Mouse (Mus musculus) bone marrow, adult 2 months (tissue): Measurements from ENCODE around the gene BC048679. TPM values are rescaled to one million over a fixed set of nuclear protein-coding genes. Genes with fewer than 3 reads are reported as not detected.
"Not testable (repeated sequence)": the region's sequence is repeated elsewhere in the genome, so short reads cannot be mapped to it uniquely, and the experiment has no call there.

ENCODE experiments used
- H3K27ac ChIP-seq: fragments of 200-500 bp; 2 replicates; pipeline ENCODE4 v1.5.1; 2012; ENCODE audit warnings: low read depth, mild to moderate bottlenecking, control low read depth, inconsistent platforms, low read length; ENCODE audit not compliant: control insufficient read depth, poor library complexity, insufficient read depth
- H3K4me1 ChIP-seq: fragments of 200-500 bp; 2 replicates; pipeline ENCODE4 v1.6.1; 2011; ENCODE audit warnings: low read length; ENCODE audit not compliant: control insufficient read depth, insufficient read depth
- H3K4me3 ChIP-seq: fragments of 200-500 bp; replicated peaks from 2 replicates; pipeline ENCODE3; 2011; ENCODE audit warnings: mild to moderate bottlenecking, low read depth, low read length, control low read depth; ENCODE audit not compliant: control insufficient read depth
- CTCF ChIP-seq: fragments of 200-500 bp; IDR thresholded peaks from 2 replicates; pipeline ENCODE4 v1.5.1; 2011; ENCODE audit warnings: low read length, control low read depth; ENCODE audit not compliant: control insufficient read depth, insufficient read depth
- POLR2A ChIP-seq: fragments of 200-500 bp; IDR thresholded peaks from 2 replicates; pipeline ENCODE4 v1.6.1; 2011; ENCODE audit warnings: low read depth, mild to moderate bottlenecking, control low read depth, low read length, borderline replicate concordance; ENCODE audit not compliant: control insufficient read depth
- WGBS: fragments of 180-500 bp; shearing (Covaris S2); methylation state at CpG from one replicate; pipeline ENCODE4 v1.1.7; 2018; 5-methylcytosine and 5-hydroxymethylcytosine counted together
- polyA plus RNA-seq: library from polyadenylated mRNA; stranded (reverse); fragments of >200 nt; gene quantifications from 2 replicates; pipeline ENCODE4 v1.2.4, GENCODE M21; 2011; ENCODE audit warnings: low replicate concordance; ENCODE audit not compliant: missing spikeins, insufficient read depth, insufficient read length

BC048679 gene
- polyA plus RNA-seq, 1 experiment, result not detected

GRCm38 (mm10) chr7:81492628-81493027 is 5.5 kb downstream of the BC048679 start:
- 54% methylated on average over 9 of the region's 9 CpGs for WGBS
- H3K4me3 ChIP-seq, result no peak overlapping the region
- TF ChIP-seq POLR2A (no peak), CTCF (no peak)
- H3K4me1 ChIP-seq, result no peaks in the 10 kb centered on the region
- no peak overlapping the region for H3K27ac ChIP-seq

GRCm38 (mm10) chr7:81489649-81490048 is 8.4 kb downstream of the BC048679 start:
- H3K27ac ChIP-seq, result no peak overlapping the region; the same call in 1 of the 2 replicates
- no peak for TF ChIP-seq POLR2A
- no peak for TF ChIP-seq CTCF
- H3K4me3 ChIP-seq, result no peak overlapping the region
- H3K4me1 ChIP-seq, result no peaks in the 10 kb centered on the region
- WGBS, result 18% methylated on average over 9 of the region's 9 CpGs

- WGBS, result 10% methylated on average over 8 of the region's 8 CpGs
- H3K4me1 ChIP-seq, result no peaks in the 10 kb centered on the region
- H3K4me3 ChIP-seq, result no peak overlapping the region
- H3K27ac ChIP-seq, result no peak overlapping the region
- no peak for TF ChIP-seq POLR2A
- TF ChIP-seq CTCF, result no peak
Observed at GRCm38 (mm10) chr7:81480800-81481199, 17.3 kb downstream of the BC048679 start.

- WGBS, result 56% methylated on average over 3 of the region's 3 CpGs
- TF ChIP-seq CTCF (no peak), POLR2A (no peak)
- no peaks in the 10 kb centered on the region for H3K4me1 ChIP-seq
- no peak overlapping the region for H3K4me3 ChIP-seq
- H3K27ac ChIP-seq, result no peak overlapping the region
Observed at GRCm38 (mm10) chr7:81479531-81480090, 18.5 kb downstream of the BC048679 start.

GRCm38 (mm10) chr7:81478261-81478660 is 19.8 kb downstream of the BC048679 start:
- H3K4me1 ChIP-seq, H3K27ac ChIP-seq, H3K4me3 ChIP-seq: not testable (repeated sequence)

- WGBS, result 9% methylated on average over 24 of the region's 24 CpGs
- no peak overlapping the region for H3K27ac ChIP-seq
- no peak overlapping the region for H3K4me3 ChIP-seq
- TF ChIP-seq CTCF (no peak), POLR2A (no peak)
- H3K4me1 ChIP-seq, result no peaks in the 10 kb centered on the region
Observed at GRCm38 (mm10) chr7:81476833-81477232, 21.2 kb downstream of the BC048679 start.

- Histone ChIP-seq H3K4me1 (no peaks in the 10 kb centered on the region), H3K27ac (no peak overlapping the region), H3K4me3 (no peak overlapping the region)
- no peak for TF ChIP-seq POLR2A
- no peak for TF ChIP-seq CTCF
- WGBS, result 65% methylated on average over 3 of the region's 3 CpGs
Observed at GRCm38 (mm10) chr7:81475221-81475620, 22.9 kb downstream of the BC048679 start.

GRCm38 (mm10) chr7:81464906-81465450 is 33.1 kb downstream of the BC048679 start:
- 51% methylated on average over 9 of the region's 9 CpGs for WGBS
- TF ChIP-seq CTCF, result no peak
- TF ChIP-seq POLR2A, result no peak
- no peak overlapping the region for H3K27ac ChIP-seq
- H3K4me3 ChIP-seq, result no peak overlapping the region
- H3K4me1 ChIP-seq, result no peaks in the 10 kb centered on the region

- H3K27ac ChIP-seq, result no peak overlapping the region
- H3K4me1 ChIP-seq, result no peaks in the 10 kb centered on the region
- 4% methylated on average over 4 of the region's 4 CpGs for WGBS
- TF ChIP-seq POLR2A (no peak), CTCF (no peak)
- no peak overlapping the region for H3K4me3 ChIP-seq
Observed at GRCm38 (mm10) chr7:81464116-81464515, 34.0 kb downstream of the BC048679 start.
